Mouse (Mus musculus) heart, embryonic 10.5 days (tissue): ENCODE data around the gene Timeless. TPM values are rescaled to one million over a fixed set of nuclear protein-coding genes. Genes with fewer than 3 reads are reported as not detected.
A peak's percentile ranks its signal among the peaks of the same experiment; 100 is the strongest.

ENCODE experiments used
- DNase-seq: peaks from one replicate; pipeline ENCODE4 v3.0.0-alpha.2; 2017; ENCODE audit warnings: low spot score
- H3K27ac ChIP-seq: fragments of 300-500 bp; sonication (generic); 2 replicates; pipeline ENCODE4 v1.5.1; 2016; ENCODE audit warnings: mild to moderate bottlenecking
- H3K27me3 ChIP-seq: fragments of 300-500 bp; sonication (generic); 2 replicates; pipeline ENCODE4 v1.6.1; 2016; ENCODE audit warnings: mild to moderate bottlenecking; ENCODE audit not compliant: poor library complexity, insufficient read depth, severe bottlenecking
- H3K36me3 ChIP-seq: fragments of 300-500 bp; sonication (generic); 2 replicates; pipeline ENCODE4 v1.6.1; 2016; ENCODE audit warnings: mild to moderate bottlenecking, moderate library complexity
- H3K4me1 ChIP-seq: fragments of 300-500 bp; sonication (generic); 2 replicates; pipeline ENCODE4 v1.6.1; 2016; ENCODE audit warnings: mild to moderate bottlenecking
- H3K4me3 ChIP-seq: fragments of 300-500 bp; sonication (generic); 2 replicates; pipeline ENCODE4 v1.5.1; 2016; ENCODE audit warnings: mild to moderate bottlenecking, moderate library complexity
- H3K9me3 ChIP-seq: fragments of 300-500 bp; sonication (generic); 2 replicates; pipeline ENCODE4 v1.6.1; 2016; ENCODE audit warnings: mild to moderate bottlenecking, moderate library complexity
- WGBS: fragments of 180-500 bp; shearing (Covaris S2); methylation state at CpG from one replicate; pipeline ENCODE4 v1.1.7; 2016; 5-methylcytosine and 5-hydroxymethylcytosine counted together
- polyA plus RNA-seq: library from polyadenylated mRNA; unstranded; fragments of >200 nt; fragmentation: Nextera tagmentation; extraction: Ambion mirVana; gene quantifications from 2 replicates; pipeline ENCODE4 v1.2.1, GENCODE M21; 2016

Gene Timeless
- polyA plus RNA-seq, 1 experiment from 2014 or later, result 69.3 TPM

GRCm38 (mm10) chr10:128296370-128297090, 64.7 kb downstream of the Timeless start:
- H3K9me3 ChIP-seq, result no peaks in the 10 kb centered on the region
- H3K4me1 ChIP-seq, result peaks cover 5% of the 10 kb centered on the region; the same call in 1 of the 2 replicates
- H3K36me3 ChIP-seq, result peaks cover 9% of the 10 kb centered on the region; the same call in 1 of the 2 replicates
- 69% methylated on average over 13 of the region's 13 CpGs for WGBS
- no peaks in the 10 kb centered on the region for H3K27me3 ChIP-seq
- no peak for DNase-seq
- H3K27ac ChIP-seq, result 0 out of 2 replicates have a peak overlapping the region, but pooled peaks have one; percentile 10
- H3K4me3 ChIP-seq, result no peak overlapping the region

- H3K4me3 ChIP-seq, result no peak overlapping the region
- peaks cover 4% of the 10 kb centered on the region; the same call in 1 of the 2 replicates for H3K36me3 ChIP-seq
- no peak for DNase-seq
- H3K27ac ChIP-seq, result peak overlapping the region; percentile 17; the same call in 1 of the 2 replicates
- 82% methylated on average over 4 of the region's 4 CpGs for WGBS
- no peaks in the 10 kb centered on the region for H3K27me3 ChIP-seq
- H3K9me3 ChIP-seq, result no peaks in the 10 kb centered on the region
- peaks cover 7% of the 10 kb centered on the region; the same call in 1 of the 2 replicates for H3K4me1 ChIP-seq
Observed at GRCm38 (mm10) chr10:128297221-128297620, 65.4 kb downstream of the Timeless start.

GRCm38 (mm10) chr10:128297622-128298021, 65.8 kb downstream of the Timeless start:
- H3K36me3 ChIP-seq, result no peaks in the 10 kb centered on the region
- peaks cover 11% of the 10 kb centered on the region; the same call in 1 of the 2 replicates for H3K4me1 ChIP-seq
- peak overlapping the region; percentile 17 for H3K27ac ChIP-seq
- no peaks in the 10 kb centered on the region for H3K27me3 ChIP-seq
- WGBS, result 61% methylated on average over 11 of the region's 11 CpGs
- no peak overlapping the region for H3K4me3 ChIP-seq
- DNase-seq, result peak; percentile 83
- H3K9me3 ChIP-seq, result no peaks in the 10 kb centered on the region

- Histone ChIP-seq H3K27ac (peak overlapping the region; percentile 17; the same call in 1 of the 2 replicates), H3K27me3 (no peaks in the 10 kb centered on the region), H3K36me3 (no peaks in the 10 kb centered on the region), H3K4me1 (peaks cover 12% of the 10 kb centered on the region; the same call in 1 of the 2 replicates), H3K9me3 (no peaks in the 10 kb centered on the region), H3K4me3 (no peak overlapping the region)
- no peak for DNase-seq
- WGBS, result 62% methylated on average over 6 of the region's 6 CpGs
Observed at GRCm38 (mm10) chr10:128298243-128298642, 66.4 kb downstream of the Timeless start.

GRCm38 (mm10) chr10:128298702-128299171, 66.9 kb downstream of the Timeless start, which contains the start of gene Il23a:
Il23a (minus strand) TSS chr10:128298752.
- no peaks in the 10 kb centered on the region for H3K36me3 ChIP-seq
- WGBS, result 76% methylated on average over 11 of the region's 11 CpGs
- H3K4me1 ChIP-seq, result peaks cover 12% of the 10 kb centered on the region
- H3K4me3 ChIP-seq, result no peak within 1 kb of the TSS
- peak within 1 kb of the TSS; percentile 17 for H3K27ac ChIP-seq
- no peak for DNase-seq
- no peaks in the 10 kb centered on the region for H3K27me3 ChIP-seq
- H3K9me3 ChIP-seq, result no peaks in the 10 kb centered on the region

- no peaks in the 10 kb centered on the region for H3K9me3 ChIP-seq
- no peak for DNase-seq
- H3K27ac ChIP-seq, result peak overlapping the region; percentile 96
- peaks cover 20% of the 10 kb centered on the region for H3K4me1 ChIP-seq
- H3K4me3 ChIP-seq, result peak overlapping the region; percentile 74
- H3K27me3 ChIP-seq, result no peaks in the 10 kb centered on the region
- 37% methylated on average over 3 of the region's 3 CpGs for WGBS
- H3K36me3 ChIP-seq, result peaks cover 8% of the 10 kb centered on the region
Observed at GRCm38 (mm10) chr10:128302357-128302756, 70.5 kb downstream of the Timeless start.

Other genes starting within 250 kb of the Timeless start
- not detected in 2 replicates for gene Hsd17b6, start 224.5 kb upstream of the Timeless start, polyA plus RNA-seq
- gene Prim1, start 216.9 kb upstream of the Timeless start, polyA plus RNA-seq, result 66.7 and 80.5 TPM in 2 replicates
- gene Naca, start 196.5 kb upstream of the Timeless start, polyA plus RNA-seq, result 639 and 790 TPM in 2 replicates
- gene Ptges3, start 173.1 kb upstream of the Timeless start, polyA plus RNA-seq, result 403 and 465 TPM in 2 replicates
- gene Atp5b, start 148.8 kb upstream of the Timeless start, polyA plus RNA-seq, result 3,536 and 4,735 TPM in 2 replicates
- 10.1 and 12.0 TPM in 2 replicates for gene Baz2a, start 140.5 kb upstream of the Timeless start, polyA plus RNA-seq
- 32.5 and 38.6 TPM in 2 replicates for gene Rbms2, start 51.8 kb upstream of the Timeless start, polyA plus RNA-seq
- gene Gls2, start 37.6 kb upstream of the Timeless start, polyA plus RNA-seq, result 0.86 and 1.1 TPM in 2 replicates
- gene Spryd4, start 20.3 kb upstream of the Timeless start, polyA plus RNA-seq, result 37.9 and 41.9 TPM in 2 replicates
- gene Mip, start 6.2 kb upstream of the Timeless start, polyA plus RNA-seq, result not detected in 2 replicates
- gene Apon, start 22.0 kb downstream of the Timeless start, polyA plus RNA-seq, result 0.18 and 0.23 TPM in 2 replicates
- 0.11 and 3.9 TPM in 2 replicates for gene Apof, start 36.6 kb downstream of the Timeless start, polyA plus RNA-seq
- 10.8 and 11.0 TPM in 2 replicates for gene Stat2, start 38.5 kb downstream of the Timeless start, polyA plus RNA-seq
- gene Il23a, start 66.7 kb downstream of the Timeless start, polyA plus RNA-seq, result 0.25 and 0.48 TPM in 2 replicates
- 29.9 and 31.4 TPM in 2 replicates for gene Pan2, start 71.3 kb downstream of the Timeless start, polyA plus RNA-seq
- 220 and 255 TPM in 2 replicates for gene Cnpy2, start 90.4 kb downstream of the Timeless start, polyA plus RNA-seq
- gene Cs, start 105.7 kb downstream of the Timeless start, polyA plus RNA-seq, result 347 and 474 TPM in 2 replicates
- gene Coq10a, start 136.9 kb downstream of the Timeless start, polyA plus RNA-seq, result 9.7 and 10.7 TPM in 2 replicates
- 10.9 and 12.7 TPM in 2 replicates for gene Ankrd52, start 145.1 kb downstream of the Timeless start, polyA plus RNA-seq
- 0.07 and 2.4 TPM in 2 replicates for gene Slc39a5, start 169.2 kb downstream of the Timeless start, polyA plus RNA-seq
- 76.5 and 87.9 TPM in 2 replicates for gene Nabp2, start 179.4 kb downstream of the Timeless start, polyA plus RNA-seq
- gene Rnf41, start 179.6 kb downstream of the Timeless start, polyA plus RNA-seq, result 31.0 and 34.3 TPM in 2 replicates
- 66.0 and 68.7 TPM in 2 replicates for gene Smarcc2, start 227.2 kb downstream of the Timeless start, polyA plus RNA-seq